Mouse (Mus musculus): Measurements from ENCODE around the gene Bfar. TPM values are rescaled to one million over a fixed set of nuclear protein-coding genes. Genes with fewer than 3 reads are reported as not detected.

Bfar gene
- polyA plus RNA-seq, 1 experiment from 2014 or later, result 36.2 TPM

DNA sequence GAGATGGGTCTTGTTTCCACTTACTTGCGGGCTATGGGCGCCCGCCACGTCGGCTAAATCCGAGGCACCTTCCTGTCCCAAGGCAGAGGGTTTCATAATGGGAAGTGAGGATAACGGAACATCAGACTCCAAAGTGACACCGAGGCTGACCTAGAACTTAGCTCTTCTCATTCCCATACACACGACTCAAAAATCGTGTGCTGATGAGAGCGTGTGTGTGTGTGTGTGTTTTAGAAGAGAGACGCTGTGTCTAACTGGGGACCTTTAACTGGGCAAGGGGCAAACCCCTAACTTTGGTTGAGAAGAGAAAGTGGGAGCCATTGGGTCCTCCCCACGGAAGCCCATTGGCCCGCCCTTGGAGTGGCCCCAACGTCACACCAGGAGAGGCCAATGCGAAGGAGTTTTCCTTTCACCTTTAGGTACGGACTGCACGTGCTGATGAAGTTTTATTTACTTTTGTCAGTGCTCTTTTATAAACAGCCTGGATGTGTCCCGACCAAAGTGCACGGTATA, 784 bp downstream of the Bfar start:
- Histone ChIP-seq H3K27me3 (ENCODE audit: poor library complexity, severe bottlenecking) (no peaks in the 10 kb centered on the region), H3K4me1 (peaks cover 16% of the 10 kb centered on the region), H3K4me3 (peak overlapping the region; percentile 94), H3K9me3 (no peaks in the 10 kb centered on the region), H3K27ac (peak overlapping the region; percentile 90), H3K36me3 (replicated peaks) (peaks cover 14% of the 10 kb centered on the region)
- WGBS, result 3% methylated on average over 20 of the region's 20 CpGs
- DNase-seq (ENCODE audit: extremely low spot score, low spot score), result peak; percentile 55

DNA sequence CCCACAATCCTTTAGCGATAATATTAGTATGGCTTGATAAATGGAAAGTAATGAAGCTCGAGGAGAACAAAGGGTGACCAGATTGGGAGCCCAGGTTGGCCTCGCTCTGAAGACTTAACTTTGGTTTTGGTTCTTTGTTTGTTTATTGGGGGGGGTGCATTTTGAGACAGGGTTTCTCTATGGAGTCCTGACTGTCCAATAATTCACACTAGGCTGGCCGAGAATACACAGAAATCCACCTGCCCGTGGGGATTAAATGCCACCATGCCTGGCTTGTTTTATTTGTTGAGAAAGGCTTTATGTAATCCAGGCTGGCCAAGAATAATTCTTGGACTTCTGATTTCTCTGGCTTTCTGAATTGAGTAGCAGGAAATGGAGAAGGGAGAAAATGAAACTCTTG, 1.5 kb downstream of the Bfar start:
- WGBS, result 77% methylated on average over 5 of the region's 5 CpGs
- H3K27ac ChIP-seq, result no peak overlapping the region
- peak overlapping the region; percentile 94 for H3K4me3 ChIP-seq
- no peak for DNase-seq (ENCODE audit: extremely low spot score, low spot score)
- H3K9me3 ChIP-seq, result no peaks in the 10 kb centered on the region
- H3K4me1 ChIP-seq, result peaks cover 13% of the 10 kb centered on the region
- no peaks in the 10 kb centered on the region for H3K27me3 ChIP-seq (ENCODE audit: poor library complexity, severe bottlenecking)
- peaks cover 21% of the 10 kb centered on the region for H3K36me3 ChIP-seq (replicated peaks)

DNA sequence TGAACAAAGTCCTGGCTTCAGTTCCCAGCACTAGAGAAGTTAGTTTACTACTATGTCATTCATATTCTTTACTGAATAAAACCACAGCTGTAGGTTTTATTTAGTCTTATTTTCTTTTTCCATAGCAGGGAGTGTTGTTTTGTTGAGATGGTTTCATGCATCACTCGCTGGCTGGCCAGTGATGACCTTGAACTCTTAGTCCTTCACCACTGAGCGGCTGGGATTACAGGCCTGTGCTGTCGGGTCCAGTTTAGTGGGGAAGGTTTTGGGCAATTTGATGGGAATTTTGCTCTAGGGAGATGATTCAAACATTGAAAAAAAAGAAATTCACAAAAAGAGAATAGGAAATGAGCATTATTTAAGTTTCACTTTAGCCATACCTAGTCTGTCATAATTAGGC, 2.9 kb downstream of the Bfar start:
- Histone ChIP-seq H3K27me3 (ENCODE audit: poor library complexity, severe bottlenecking) (no peaks in the 10 kb centered on the region), H3K27ac (no peak overlapping the region), H3K4me1 (peaks cover 9% of the 10 kb centered on the region), H3K4me3 (no peak overlapping the region), H3K36me3 (replicated peaks) (peaks cover 32% of the 10 kb centered on the region), H3K9me3 (no peaks in the 10 kb centered on the region)
- WGBS, result 93% methylated on average over 3 of the region's 3 CpGs
- no peak for DNase-seq (ENCODE audit: extremely low spot score, low spot score)

DNA sequence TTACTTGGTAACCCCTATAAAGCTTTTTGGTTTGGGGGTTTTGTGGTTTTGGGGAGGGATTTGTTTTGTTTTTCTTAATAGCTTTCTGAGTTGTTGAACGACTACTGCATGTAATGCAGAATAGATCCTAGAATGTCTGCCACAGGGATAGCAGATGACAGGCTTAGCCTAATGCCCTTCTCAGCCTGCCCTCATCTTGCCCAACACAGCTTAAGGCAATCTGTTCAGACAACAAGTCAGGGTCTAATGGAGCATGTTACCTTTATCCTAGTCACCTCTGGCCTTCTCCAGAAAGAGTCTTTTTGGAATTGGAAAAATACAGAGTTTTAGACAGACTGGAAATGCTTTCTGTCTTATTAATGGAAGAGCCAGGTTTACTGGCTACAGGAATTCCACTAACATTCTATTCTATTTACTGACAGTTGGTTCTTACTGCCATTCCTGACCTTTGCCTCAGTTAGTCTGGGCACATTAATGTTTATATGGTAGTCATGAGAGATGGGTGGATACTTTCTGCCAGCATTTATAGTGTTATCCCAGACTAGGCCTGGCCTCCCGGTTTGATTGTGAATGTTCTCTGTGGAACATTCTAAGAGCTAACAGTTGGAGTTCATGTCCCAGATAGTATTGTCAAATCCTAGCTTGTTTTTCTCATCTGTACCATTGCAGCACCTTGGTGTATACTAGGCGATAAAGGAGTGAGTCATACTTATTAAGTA, 7.1 kb downstream of the Bfar start:
- 91% methylated on average over 3 of the region's 3 CpGs for WGBS
- no peak for DNase-seq (ENCODE audit: extremely low spot score, low spot score)
- peaks cover 43% of the 10 kb centered on the region for H3K36me3 ChIP-seq (replicated peaks)
- no peak overlapping the region for H3K27ac ChIP-seq
- no peaks in the 10 kb centered on the region for H3K9me3 ChIP-seq
- H3K4me3 ChIP-seq, result no peak overlapping the region
- no peaks in the 10 kb centered on the region for H3K27me3 ChIP-seq (ENCODE audit: poor library complexity, severe bottlenecking)
- no peaks in the 10 kb centered on the region for H3K4me1 ChIP-seq

DNA sequence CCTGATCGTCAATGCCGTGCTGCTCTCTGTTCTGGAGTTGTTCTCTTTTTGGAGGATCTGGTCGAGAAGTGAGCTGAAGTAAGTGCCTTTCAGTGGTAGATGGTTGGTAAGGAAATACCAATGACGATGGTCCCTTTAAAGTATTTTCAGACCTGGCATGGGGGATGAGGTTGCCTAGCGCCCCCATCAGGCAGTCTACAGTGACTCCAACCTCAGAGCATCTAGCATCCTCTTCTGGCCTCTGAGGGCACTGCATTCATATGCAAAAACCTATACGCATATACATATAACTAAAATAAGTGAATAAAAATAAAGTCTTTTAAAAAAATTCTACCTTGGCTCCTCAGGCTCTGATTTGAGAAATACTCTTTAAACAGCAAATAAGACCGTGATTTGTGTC, 27.3 kb downstream of the Bfar start:
- H3K9me3 ChIP-seq, result no peaks in the 10 kb centered on the region
- H3K27ac ChIP-seq, result no peak overlapping the region
- H3K4me1 ChIP-seq, result no peaks in the 10 kb centered on the region
- H3K4me3 ChIP-seq, result no peak overlapping the region
- WGBS, result 92% methylated on average over 7 of the region's 7 CpGs
- no peak for DNase-seq (ENCODE audit: extremely low spot score, low spot score)
- H3K27me3 ChIP-seq (ENCODE audit: poor library complexity, severe bottlenecking), result no peaks in the 10 kb centered on the region
- H3K36me3 ChIP-seq (replicated peaks), result peaks cover 93% of the 10 kb centered on the region

DNA sequence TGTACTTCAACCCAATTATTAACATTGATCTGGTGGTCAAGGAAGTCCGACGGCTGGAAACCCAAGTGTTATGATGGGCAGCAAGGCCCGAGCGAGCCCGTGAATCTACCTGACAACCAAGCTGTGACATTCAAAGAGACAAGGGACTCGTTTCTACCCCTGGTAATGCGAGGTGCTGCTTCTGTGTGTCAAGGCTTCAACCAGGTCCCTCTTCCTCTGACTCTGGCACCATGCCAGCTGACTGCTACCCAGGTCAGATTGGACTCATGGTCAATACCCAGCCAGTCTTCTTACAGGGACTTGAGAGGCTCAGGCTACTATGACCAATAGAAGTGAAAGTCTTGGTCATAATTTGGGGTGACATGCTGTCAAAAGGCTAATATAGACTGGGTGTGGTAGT, 30.5 kb downstream of the Bfar start:
- H3K4me1 ChIP-seq, result no peaks in the 10 kb centered on the region
- no peak overlapping the region for H3K4me3 ChIP-seq
- peaks cover 83% of the 10 kb centered on the region for H3K36me3 ChIP-seq (replicated peaks)
- no peaks in the 10 kb centered on the region for H3K27me3 ChIP-seq (ENCODE audit: poor library complexity, severe bottlenecking)
- H3K9me3 ChIP-seq, result no peaks in the 10 kb centered on the region
- WGBS, result 95% methylated on average over 7 of the region's 7 CpGs
- no peak overlapping the region for H3K27ac ChIP-seq
- no peak for DNase-seq (ENCODE audit: extremely low spot score, low spot score)

DNA sequence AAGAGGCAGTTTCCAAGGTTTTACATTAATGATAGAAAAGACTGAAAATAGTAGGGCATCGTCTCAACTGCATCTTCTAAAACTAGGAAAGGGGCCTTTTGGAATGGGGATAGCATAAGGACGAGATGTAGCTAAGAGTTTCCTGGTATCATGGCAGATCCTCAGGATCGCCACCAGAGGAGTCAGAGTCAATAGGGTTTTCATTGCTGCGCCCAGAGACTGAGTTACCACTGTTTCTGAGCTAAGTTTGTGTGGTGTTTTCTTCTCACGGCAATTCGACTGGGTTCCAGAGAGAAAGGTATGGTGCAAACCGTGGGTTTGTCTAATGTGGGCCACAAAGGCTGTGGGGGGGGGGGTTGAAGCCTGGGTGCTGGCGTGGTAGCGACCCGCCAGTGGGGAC, 33.0 kb downstream of the Bfar start:
- no peak for DNase-seq (ENCODE audit: extremely low spot score, low spot score)
- no peak overlapping the region for H3K4me3 ChIP-seq
- WGBS, result 84% methylated on average over 10 of the region's 10 CpGs
- H3K9me3 ChIP-seq, result no peaks in the 10 kb centered on the region
- peaks cover 58% of the 10 kb centered on the region for H3K36me3 ChIP-seq (replicated peaks)
- no peaks in the 10 kb centered on the region for H3K4me1 ChIP-seq
- H3K27ac ChIP-seq, result no peak overlapping the region
- H3K27me3 ChIP-seq (ENCODE audit: poor library complexity, severe bottlenecking), result no peaks in the 10 kb centered on the region

DNA sequence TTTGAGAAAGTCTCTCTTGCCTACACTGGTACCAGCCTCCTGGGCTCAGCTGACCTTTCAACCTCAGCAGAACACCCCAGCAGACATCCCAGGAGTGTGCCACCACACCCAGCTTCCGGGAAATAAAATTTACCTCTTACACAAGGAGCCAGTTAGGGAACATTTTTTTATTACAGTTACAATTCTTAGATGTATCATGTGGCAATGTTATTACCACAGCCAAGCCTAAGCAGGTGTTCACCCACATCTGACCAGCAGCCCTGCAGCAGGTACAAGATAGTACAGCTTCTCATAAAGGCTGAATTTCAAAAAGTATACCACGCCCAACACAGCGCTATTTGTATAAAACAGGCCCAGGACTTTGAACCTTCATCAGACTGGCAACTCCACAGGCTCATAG, 43.3 kb downstream of the Bfar start:
- H3K9me3 ChIP-seq, result no peaks in the 10 kb centered on the region
- no peaks in the 10 kb centered on the region for H3K4me1 ChIP-seq
- H3K27me3 ChIP-seq (ENCODE audit: poor library complexity, severe bottlenecking), result no peaks in the 10 kb centered on the region
- WGBS, result 94% methylated on average over 3 of the region's 3 CpGs
- DNase-seq (ENCODE audit: extremely low spot score, low spot score), result no peak
- no peak overlapping the region for H3K4me3 ChIP-seq
- H3K27ac ChIP-seq, result no peak overlapping the region
- H3K36me3 ChIP-seq (replicated peaks), result no peaks in the 10 kb centered on the region

DNA sequence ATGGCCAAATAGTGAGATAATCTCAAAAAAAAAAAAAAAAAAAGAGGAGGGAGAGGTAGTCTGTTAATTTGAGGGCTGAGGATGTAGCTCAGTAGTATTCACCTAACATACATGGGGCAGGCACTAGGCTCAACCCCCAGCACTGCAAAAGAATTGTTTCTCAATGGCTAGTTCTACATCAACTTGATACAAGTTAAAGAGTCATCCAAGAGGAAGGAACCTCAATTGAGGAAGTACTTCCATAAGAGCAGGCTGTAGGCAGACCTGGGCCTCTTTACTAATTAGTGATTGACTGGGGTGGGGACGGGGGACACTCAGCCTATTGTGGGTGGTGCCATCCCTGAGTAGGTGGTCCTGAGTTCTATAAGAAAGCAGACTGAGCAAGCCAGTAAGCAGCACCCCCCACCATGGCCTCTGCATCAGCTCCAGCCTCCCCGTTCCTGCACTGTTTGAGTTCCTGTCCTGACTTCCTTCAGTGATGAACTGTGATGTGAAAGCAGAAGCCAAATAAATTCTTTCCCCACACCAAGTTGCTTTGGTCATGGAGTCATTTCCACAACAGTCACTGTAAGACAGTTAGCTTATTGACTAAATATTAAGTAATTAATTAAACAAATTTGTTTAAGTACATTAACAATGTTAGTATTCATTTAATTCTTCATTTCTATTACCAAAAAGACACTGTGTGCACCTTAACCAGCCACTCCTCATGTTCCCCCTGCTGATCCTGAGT, 45.3 kb downstream of the Bfar start:
- Histone ChIP-seq H3K9me3 (no peaks in the 10 kb centered on the region), H3K27ac (no peak overlapping the region), H3K4me3 (no peak overlapping the region), H3K36me3 (replicated peaks) (no peaks in the 10 kb centered on the region), H3K27me3 (ENCODE audit: poor library complexity, severe bottlenecking) (no peaks in the 10 kb centered on the region), H3K4me1 (no peaks in the 10 kb centered on the region)
- no peak for DNase-seq (ENCODE audit: extremely low spot score, low spot score)
- whole genome bisulfite sequencing, result 83% methylated on average over 2 of the region's 2 CpGs

DNA sequence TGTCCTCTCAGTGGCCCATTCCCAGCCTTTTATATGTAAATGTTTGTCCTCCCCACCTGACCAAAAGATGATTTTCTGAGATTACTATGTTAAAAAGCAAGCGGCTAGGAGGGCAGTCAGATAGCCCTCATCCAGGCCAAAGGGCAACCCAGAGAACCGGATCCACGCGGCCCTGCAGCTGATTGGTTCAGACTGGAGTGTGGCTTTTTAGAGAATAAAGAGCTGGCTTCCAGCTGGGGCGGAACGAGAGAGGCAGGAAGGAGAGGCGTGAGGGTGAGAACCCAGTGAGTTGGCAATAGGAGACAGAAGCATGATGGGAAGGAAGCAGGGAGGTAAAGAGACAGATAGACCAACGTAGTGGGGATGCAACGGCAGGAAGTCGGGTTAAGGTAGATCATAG, 51.3 kb downstream of the Bfar start:
- Histone ChIP-seq H3K4me1 (peaks cover 5% of the 10 kb centered on the region; the same call in 1 of the 2 replicates), H3K27me3 (ENCODE audit: poor library complexity, severe bottlenecking) (no peaks in the 10 kb centered on the region), H3K27ac (no peak overlapping the region), H3K9me3 (no peaks in the 10 kb centered on the region), H3K4me3 (no peak overlapping the region), H3K36me3 (replicated peaks) (no peaks in the 10 kb centered on the region)
- no peak for DNase-seq (ENCODE audit: extremely low spot score, low spot score)
- WGBS, result 39% methylated on average over 10 of the region's 10 CpGs

DNA sequence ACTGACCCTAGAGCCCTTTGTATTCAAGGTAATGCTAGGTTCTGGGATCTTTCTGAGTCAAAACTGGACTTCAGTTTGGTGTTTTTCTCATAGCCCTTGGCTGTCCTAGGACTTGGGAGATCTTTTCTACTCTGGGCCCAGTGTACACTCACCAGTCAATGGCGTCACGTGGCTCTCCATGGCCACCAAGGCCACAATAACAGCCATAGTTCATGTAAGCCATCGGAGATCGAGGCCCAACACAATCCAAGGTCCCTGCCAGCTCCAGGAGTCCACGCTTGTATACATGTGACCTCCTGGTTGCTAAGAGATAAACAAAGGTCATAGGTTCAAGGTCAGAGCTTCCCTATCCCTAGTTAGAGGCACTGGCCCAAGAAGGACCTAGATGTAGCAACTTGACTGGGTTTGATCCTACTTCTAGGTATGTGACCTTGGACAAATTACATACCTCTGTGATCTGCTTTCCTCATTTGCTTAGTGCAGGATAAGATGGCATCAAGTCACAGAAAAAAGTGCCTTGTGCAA, 56.2 kb downstream of the Bfar start:
- 88% methylated on average over 5 of the region's 5 CpGs for WGBS
- Histone ChIP-seq H3K9me3 (no peaks in the 10 kb centered on the region), H3K4me3 (no peak overlapping the region), H3K27me3 (ENCODE audit: poor library complexity, severe bottlenecking) (peaks cover 17% of the 10 kb centered on the region; the same call in 1 of the 2 replicates), H3K36me3 (replicated peaks) (no peaks in the 10 kb centered on the region), H3K4me1 (peaks cover 11% of the 10 kb centered on the region), H3K27ac (no peak overlapping the region)
- no peak for DNase-seq (ENCODE audit: extremely low spot score, low spot score)

DNA sequence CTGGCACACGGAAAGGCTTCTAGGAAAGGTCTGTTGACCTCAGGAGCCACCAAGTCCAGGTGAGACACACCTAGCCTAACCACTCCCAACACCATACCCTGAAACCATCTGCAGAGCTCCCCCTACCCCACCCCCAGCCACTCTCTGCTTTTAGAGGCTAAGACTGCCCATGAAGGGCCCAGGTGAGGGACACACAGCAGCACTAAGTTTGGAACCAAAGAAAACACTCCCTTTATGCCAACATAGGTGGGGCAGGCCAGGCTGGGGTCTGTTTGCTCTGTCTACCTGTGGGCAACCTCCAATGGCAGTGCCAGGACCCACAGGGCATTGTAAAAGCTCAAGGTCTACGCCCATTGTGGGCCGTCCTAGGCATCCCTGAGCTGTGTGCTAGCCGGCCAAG, 57.8 kb downstream of the Bfar start:
- Histone ChIP-seq H3K36me3 (replicated peaks) (no peaks in the 10 kb centered on the region), H3K4me3 (no peak overlapping the region), H3K27ac (no peak overlapping the region), H3K27me3 (ENCODE audit: poor library complexity, severe bottlenecking) (peaks cover 17% of the 10 kb centered on the region; the same call in 1 of the 2 replicates), H3K9me3 (no peaks in the 10 kb centered on the region), H3K4me1 (peaks cover 8% of the 10 kb centered on the region)
- no peak for DNase-seq (ENCODE audit: extremely low spot score, low spot score)
- 79% methylated on average over 4 of the region's 4 CpGs for WGBS
